Mouse (Mus musculus): ENCODE data around the gene Mylk2. TPM values are rescaled to one million over a fixed set of nuclear protein-coding genes. Genes with fewer than 3 reads are reported as not detected.

Gene Mylk2
- total and polyA plus RNA-seq, 2 experiments from 2014 or later: 0.29 TPM; not detected in 1

DNA sequence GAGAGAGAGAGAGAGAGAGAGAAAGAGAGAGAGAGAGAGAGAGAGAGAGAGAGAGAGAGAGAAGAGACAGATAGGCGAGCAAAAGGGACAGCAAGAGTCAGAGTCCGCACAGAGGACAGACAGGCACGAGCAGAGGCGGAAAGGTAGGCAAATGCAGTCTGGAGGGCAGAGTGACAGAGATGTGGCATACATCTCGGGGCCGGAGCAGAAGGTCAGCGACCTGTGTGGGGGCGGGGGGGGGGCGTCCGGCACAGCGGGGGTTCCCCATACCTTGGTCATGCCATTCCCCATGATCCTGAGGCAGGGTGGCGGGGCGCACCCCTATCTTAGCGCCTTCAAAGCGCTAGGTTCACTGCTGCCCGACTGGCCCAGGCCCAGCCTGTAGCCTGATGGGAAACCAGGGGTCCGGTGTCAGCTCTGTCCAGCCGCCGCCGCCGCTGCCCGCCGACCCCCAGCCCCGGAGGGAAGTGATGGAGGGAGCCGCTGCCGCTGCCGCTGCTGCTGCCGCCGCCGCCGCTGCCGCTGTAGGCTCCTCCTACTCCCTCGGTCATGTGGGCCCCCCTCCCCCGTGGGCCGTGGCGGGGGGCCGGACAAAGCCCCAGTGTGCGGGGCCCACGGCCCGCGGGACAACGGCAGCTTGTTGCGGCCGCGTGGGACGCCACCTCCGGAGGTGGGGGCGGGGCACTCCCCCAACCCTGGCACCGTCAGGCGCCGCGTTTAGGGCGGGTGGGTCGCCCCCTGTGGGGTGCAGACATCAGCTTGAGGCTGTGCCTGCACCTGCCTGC, 40.1 kb downstream of the Mylk2 start, which contains the start of gene Dusp15:
TSS of gene Dusp15 (minus strand) at position 634 of the 785 bp plus-strand sequence.
- no peaks in the 10 kb centered on the region for H3K36me3 ChIP-seq (ENCODE audit: insufficient read depth)
- peak; percentile 86 for DNase-seq
- peak within 1 kb of the TSS; percentile 81 for H3K27ac ChIP-seq (ENCODE audit: low read depth, low read length)
- peak; percentile 56 for TF ChIP-seq CTCF (IDR thresholded peaks at IDR 0.05; ENCODE audit: low read depth)
- peaks cover 7% of the 10 kb centered on the region; the same call in 1 of the 2 replicates for H3K4me1 ChIP-seq (ENCODE audit: insufficient read depth)
- peak within 1 kb of the TSS; percentile 82 for H3K9ac ChIP-seq
- peak within 1 kb of the TSS; percentile 82 for H3K4me2 ChIP-seq (ENCODE audit: low read depth)
- peak; percentile 86 for ATAC-seq
- H3K4me3 ChIP-seq (ENCODE audit: low read depth, low read length): peak within 1 kb of the TSS; percentile 68
- no peaks in the 10 kb centered on the region for H3K9me3 ChIP-seq (ENCODE audit: low read length)
- WGBS: 1% methylated on average over 52 of the region's 54 CpGs
- H3K27me3 ChIP-seq (ENCODE audit: insufficient read depth, low read length): no peaks in the 10 kb centered on the region

GRCm38 (mm10) chr2:152951850-152952720, 40.9 kb downstream of the Mylk2 start:
- DNase-seq: no peak
- peak; percentile 48 for ATAC-seq
- peak overlapping the region; percentile 82 for H3K9ac ChIP-seq
- TF ChIP-seq CTCF (IDR thresholded peaks at IDR 0.05; ENCODE audit: low read depth): no peak
- no peaks in the 10 kb centered on the region for H3K9me3 ChIP-seq (ENCODE audit: low read length)
- H3K4me1 ChIP-seq (ENCODE audit: insufficient read depth): peaks cover 7% of the 10 kb centered on the region; the same call in 1 of the 2 replicates
- peak overlapping the region; percentile 68 for H3K4me3 ChIP-seq (ENCODE audit: low read depth, low read length)
- no peaks in the 10 kb centered on the region for H3K36me3 ChIP-seq (ENCODE audit: insufficient read depth)
- H3K27me3 ChIP-seq (ENCODE audit: insufficient read depth, low read length): no peaks in the 10 kb centered on the region
- H3K4me2 ChIP-seq (ENCODE audit: low read depth): peak overlapping the region; percentile 82
- H3K27ac ChIP-seq (ENCODE audit: low read depth, low read length): peak overlapping the region; percentile 81
- 15% methylated on average over 13 of the region's 13 CpGs for whole genome bisulfite sequencing

DNA sequence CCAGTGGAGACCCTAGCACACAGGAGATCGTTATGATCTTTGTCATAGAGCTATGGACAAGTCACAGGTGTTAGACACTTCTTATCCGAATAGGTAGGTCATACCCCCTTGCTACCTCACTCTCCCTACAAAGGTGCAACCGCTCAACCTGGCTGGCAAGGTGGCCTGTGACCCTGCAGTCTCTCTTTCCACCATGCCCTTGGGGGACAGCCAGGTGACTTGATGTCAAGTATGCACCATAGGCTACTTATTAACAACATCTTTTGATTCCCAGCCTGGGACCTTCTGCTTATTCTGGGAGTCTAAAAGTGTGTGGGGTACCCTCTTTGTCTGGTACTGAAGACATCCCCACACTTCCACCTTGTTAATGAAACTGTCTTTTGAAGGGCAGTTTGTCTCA, 47.0 kb downstream of the Mylk2 start:
- Histone ChIP-seq H3K4me2 (ENCODE audit: low read depth) (no peak overlapping the region), H3K9me3 (ENCODE audit: low read length) (no peaks in the 10 kb centered on the region), H3K36me3 (ENCODE audit: insufficient read depth) (no peaks in the 10 kb centered on the region), H3K4me3 (ENCODE audit: low read depth, low read length) (no peak overlapping the region), H3K27ac (ENCODE audit: low read depth, low read length) (no peak overlapping the region), H3K9ac (no peak overlapping the region), H3K4me1 (ENCODE audit: insufficient read depth) (no peaks in the 10 kb centered on the region), H3K27me3 (ENCODE audit: insufficient read depth, low read length) (no peaks in the 10 kb centered on the region; the same call in 1 of the 2 replicates)
- WGBS: 79% methylated on average over 3 of the region's 3 CpGs
- TF ChIP-seq CTCF (IDR thresholded peaks at IDR 0.05; ENCODE audit: low read depth): no peak
- no peak for DNase-seq
- no peak for ATAC-seq

- Histone ChIP-seq H3K4me2 (ENCODE audit: low read depth) (peak within 1 kb of the TSS; percentile 58), H3K4me3 (ENCODE audit: low read depth, low read length) (peak within 1 kb of the TSS; percentile 48), H3K9me3 (ENCODE audit: low read length) (no peaks in the 10 kb centered on the region), H3K27me3 (ENCODE audit: insufficient read depth, low read length) (no peaks in the 10 kb centered on the region; the same call in 1 of the 2 replicates), H3K36me3 (ENCODE audit: insufficient read depth) (no peaks in the 10 kb centered on the region), H3K9ac (peak within 1 kb of the TSS; percentile 31), H3K27ac (ENCODE audit: low read depth, low read length) (no peak within 1 kb of the TSS), H3K4me1 (ENCODE audit: insufficient read depth) (no peaks in the 10 kb centered on the region)
- TF ChIP-seq CTCF (IDR thresholded peaks at IDR 0.05; ENCODE audit: low read depth): no peak
- peak; percentile 98 for ATAC-seq
- peak; percentile 92 for DNase-seq
- WGBS: 2% methylated on average over 34 of the region's 34 CpGs
Observed at GRCm38 (mm10) chr2:152962091-152962793, 51.1 kb downstream of the Mylk2 start, which contains the start of gene Ttll9. TSS of gene Ttll9 (plus strand) at chr2:152962485.

- TF ChIP-seq CTCF (IDR thresholded peaks at IDR 0.05; ENCODE audit: low read depth): no peak
- Histone ChIP-seq H3K4me1 (ENCODE audit: insufficient read depth) (no peaks in the 10 kb centered on the region), H3K9ac (no peak overlapping the region), H3K4me3 (ENCODE audit: low read depth, low read length) (no peak overlapping the region), H3K36me3 (ENCODE audit: insufficient read depth) (no peaks in the 10 kb centered on the region), H3K4me2 (ENCODE audit: low read depth) (no peak overlapping the region), H3K27me3 (ENCODE audit: insufficient read depth, low read length) (no peaks in the 10 kb centered on the region; the same call in 1 of the 2 replicates), H3K27ac (ENCODE audit: low read depth, low read length) (no peak overlapping the region), H3K9me3 (ENCODE audit: low read length) (no peaks in the 10 kb centered on the region)
- ATAC-seq (no peak), DNase-seq (no peak)
- 73% methylated on average over 4 of the region's 4 CpGs for WGBS
Observed at GRCm38 (mm10) chr2:152965555-152965954, 54.4 kb downstream of the Mylk2 start.

Small RNA genes within 50 kb of the gene (microRNA-seq; reads per million reads assigned to microRNA genes)
- gene Mir5622: 0.77 to 1.2 reads per million in 2 experiments

Other genes with a start within 250 kb of the Mylk2 start
- gene H13, start 241.9 kb upstream of the Mylk2 start, total RNA-seq (2014; rRNA removed): 121 and 177 TPM in 2 replicates
- gene H13, start 241.9 kb upstream of the Mylk2 start, polyA plus RNA-seq (2015; fragmentation: Nextera tagmentation; extraction: Ambion mirVana): 165 and 166 TPM in 2 replicates
- gene Mcts2, start 224.3 kb upstream of the Mylk2 start, total RNA-seq (2014; rRNA removed): 21.5 and 30.8 TPM in 2 replicates
- gene Mcts2, start 224.3 kb upstream of the Mylk2 start, polyA plus RNA-seq (2015; fragmentation: Nextera tagmentation; extraction: Ambion mirVana): 26.6 and 29.9 TPM in 2 replicates
- 58.8 and 70.5 TPM in 2 replicates for gene Id1, start 175.1 kb upstream of the Mylk2 start, total RNA-seq (2014; rRNA removed)
- 59.8 and 71.3 TPM in 2 replicates for gene Id1, start 175.1 kb upstream of the Mylk2 start, polyA plus RNA-seq (2015; fragmentation: Nextera tagmentation; extraction: Ambion mirVana)
- gene Cox4i2, start 157.2 kb upstream of the Mylk2 start, total RNA-seq (2014; rRNA removed): 4.3 TPM in 2 replicates
- gene Cox4i2, start 157.2 kb upstream of the Mylk2 start, polyA plus RNA-seq (2015; fragmentation: Nextera tagmentation; extraction: Ambion mirVana): 4.4 and 5.4 TPM in 2 replicates
- gene Bcl2l1, start 79.6 kb upstream of the Mylk2 start, total RNA-seq (2014; rRNA removed): 152 and 157 TPM in 2 replicates
- 173 and 175 TPM in 2 replicates for gene Bcl2l1, start 79.6 kb upstream of the Mylk2 start, polyA plus RNA-seq (2015; fragmentation: Nextera tagmentation; extraction: Ambion mirVana)
- 10.5 and 22.5 TPM in 2 replicates for gene Tpx2, start 63.4 kb upstream of the Mylk2 start, total RNA-seq (2014; rRNA removed)
- 11.0 and 11.2 TPM in 2 replicates for gene Tpx2, start 63.4 kb upstream of the Mylk2 start, polyA plus RNA-seq (2015; fragmentation: Nextera tagmentation; extraction: Ambion mirVana)
- gene Foxs1, start 21.9 kb downstream of the Mylk2 start, total RNA-seq (2014; rRNA removed): 2.4 and 2.6 TPM in 2 replicates
- gene Foxs1, start 21.9 kb downstream of the Mylk2 start, polyA plus RNA-seq (2015; fragmentation: Nextera tagmentation; extraction: Ambion mirVana): 3.1 TPM in 2 replicates
- 23.7 and 25.0 TPM in 2 replicates for gene Dusp15, start 40.3 kb downstream of the Mylk2 start, total RNA-seq (2014; rRNA removed)
- 12.9 and 14.8 TPM in 2 replicates for gene Dusp15, start 40.3 kb downstream of the Mylk2 start, polyA plus RNA-seq (2015; fragmentation: Nextera tagmentation; extraction: Ambion mirVana)
- gene Ttll9, start 51.1 kb downstream of the Mylk2 start, total RNA-seq (2014; rRNA removed): 3.3 and 8.0 TPM in 2 replicates
- gene Ttll9, start 51.1 kb downstream of the Mylk2 start, polyA plus RNA-seq (2015; fragmentation: Nextera tagmentation; extraction: Ambion mirVana): 3.9 and 4.3 TPM in 2 replicates
- 65.9 and 95.4 TPM in 2 replicates for gene Pdrg1, start 104.1 kb downstream of the Mylk2 start, total RNA-seq (2014; rRNA removed)
- 195 and 219 TPM in 2 replicates for gene Pdrg1, start 104.1 kb downstream of the Mylk2 start, polyA plus RNA-seq (2015; fragmentation: Nextera tagmentation; extraction: Ambion mirVana)
- 17.2 and 21.9 TPM in 2 replicates for gene Xkr7, start 120.5 kb downstream of the Mylk2 start, total RNA-seq (2014; rRNA removed)
- 0.76 and 0.77 TPM in 2 replicates for gene Xkr7, start 120.5 kb downstream of the Mylk2 start, polyA plus RNA-seq (2015; fragmentation: Nextera tagmentation; extraction: Ambion mirVana)
- 2.1 and 7.4 TPM in 2 replicates for gene Ccm2l, start 154.6 kb downstream of the Mylk2 start, total RNA-seq (2014; rRNA removed)
- 1.1 TPM in 2 replicates for gene Ccm2l, start 154.6 kb downstream of the Mylk2 start, polyA plus RNA-seq (2015; fragmentation: Nextera tagmentation; extraction: Ambion mirVana)
- gene Hck, start 197.1 kb downstream of the Mylk2 start, total RNA-seq (2014; rRNA removed): 3.1 and 5.7 TPM in 2 replicates
- 2.6 and 3.5 TPM in 2 replicates for gene Hck, start 197.1 kb downstream of the Mylk2 start, polyA plus RNA-seq (2015; fragmentation: Nextera tagmentation; extraction: Ambion mirVana)
- 42.8 and 60.4 TPM in 2 replicates for gene Tm9sf4, start 250.0 kb downstream of the Mylk2 start, total RNA-seq (2014; rRNA removed)
- gene Tm9sf4, start 250.0 kb downstream of the Mylk2 start, polyA plus RNA-seq (2015; fragmentation: Nextera tagmentation; extraction: Ambion mirVana): 52.5 and 69.3 TPM in 2 replicates